Mouse (Mus musculus) megakaryocyte, embryonic 14.5 days (primary cell): ENCODE measurements around the gene Lzts2.

ENCODE experiments used
- FLI1 ChIP-seq: IDR thresholded peaks from 2 replicates; pipeline ENCODE4 v1.6.1; 2012; ENCODE audit warnings: low read length, inconsistent platforms, mixed read lengths
- GATA1 ChIP-seq: IDR thresholded peaks from 3 replicates; pipeline ENCODE4 v1.6.1; 2012; ENCODE audit warnings: mixed read lengths, low read length, inconsistent platforms, borderline replicate concordance

GRCm38 (mm10) chr19:45028746-45029145 is 14.5 kb downstream of the Lzts2 start:
- TF ChIP-seq GATA1 (no peak), FLI1 (no peak)
